Mouse (Mus musculus) neural tube, embryonic 11.5 days (tissue): ENCODE results near the gene Nsun5. TPM values are rescaled to one million over a fixed set of nuclear protein-coding genes. Genes with fewer than 3 reads are reported as not detected.

Experiments
- ATAC-seq: fragments of 200-750 bp; cut with Nextera tagmentation; 2 replicates; pipeline ENCODE4 v1.8.0; 2017; ENCODE audit warnings: moderate number of reproducible peaks, mild to moderate bottlenecking, moderate TSS enrichment, moderate library complexity; ENCODE audit not compliant: insufficient read depth, low FRiP score, low TSS enrichment
- DNase-seq: peaks from one replicate; pipeline ENCODE4 v3.0.0-alpha.2; 2015; ENCODE audit warnings: low spot score
- H3K27ac ChIP-seq: fragments of 300-500 bp; sonication (generic); 2 replicates; pipeline ENCODE4 v1.5.1; 2014; ENCODE audit warnings: low read depth, mild to moderate bottlenecking, low read length
- H3K27me3 ChIP-seq: fragments of 300-500 bp; sonication (generic); 2 replicates; pipeline ENCODE4 v1.6.1; 2014; ENCODE audit warnings: mild to moderate bottlenecking, low read length, mixed read lengths; ENCODE audit not compliant: control insufficient read depth, insufficient read depth
- H3K36me3 ChIP-seq: fragments of 300-500 bp; sonication (generic); 2 replicates; pipeline ENCODE4 v1.6.1; 2014; ENCODE audit warnings: mild to moderate bottlenecking, low read length, moderate library complexity, mixed read lengths; ENCODE audit not compliant: control insufficient read depth, insufficient read depth
- H3K4me1 ChIP-seq: fragments of 300-500 bp; sonication (generic); 2 replicates; pipeline ENCODE4 v1.6.1; 2014; ENCODE audit warnings: low read length, mixed read lengths; ENCODE audit not compliant: control insufficient read depth, insufficient read depth
- H3K4me2 ChIP-seq: fragments of 300-500 bp; sonication (generic); 2 replicates; pipeline ENCODE4 v1.6.1; 2014; ENCODE audit warnings: low read depth, mild to moderate bottlenecking, moderate library complexity
- H3K4me3 ChIP-seq: fragments of 300-500 bp; sonication (generic); 2 replicates; pipeline ENCODE4 v1.5.1; 2014; ENCODE audit warnings: low read depth, low read length
- H3K9ac ChIP-seq: fragments of 300-500 bp; sonication (generic); 2 replicates; pipeline ENCODE4 v1.6.1; 2014; ENCODE audit warnings: mild to moderate bottlenecking, low read length
- H3K9me3 ChIP-seq: fragments of 300-500 bp; sonication (generic); 2 replicates; pipeline ENCODE4 v1.6.1; 2016; ENCODE audit warnings: low read length; ENCODE audit not compliant: control insufficient read depth
- WGBS: fragments of 180-500 bp; shearing (Covaris S2); extraction: QIAGEN DNeasy Blood & Tissue Kit; methylation state at CpG from one replicate; pipeline ENCODE4 v1.1.7; 2014; 5-methylcytosine and 5-hydroxymethylcytosine counted together
- microRNA-seq: library from miRNA; unstranded; fragments of <30 nt; microRNA quantifications from one replicate; pipeline ENCODE4, GENCODE M21; 2016
- polyA plus RNA-seq: library from polyadenylated mRNA; unstranded; fragments of >200 nt; fragmentation: Nextera tagmentation; extraction: Ambion mirVana; gene quantifications from 2 replicates; pipeline ENCODE4 v1.2.1, GENCODE M21; 2014

Gene Nsun5
- polyA plus RNA-seq, 1 experiment from 2014 or later: 30.3 TPM

- H3K9me3 ChIP-seq: no peaks in the 10 kb centered on the region
- no peaks in the 10 kb centered on the region for H3K4me1 ChIP-seq
- WGBS: 86% methylated on average over 4 of the region's 4 CpGs
- DNase-seq: no peak
- peaks cover 3% of the 10 kb centered on the region; the same call in 1 of the 2 replicates for H3K36me3 ChIP-seq
- no peak overlapping the region for H3K4me3 ChIP-seq
- H3K27ac ChIP-seq: no peak overlapping the region
- ATAC-seq: no peak
- no peak overlapping the region for H3K4me2 ChIP-seq
- H3K9ac ChIP-seq: no peak overlapping the region
- H3K27me3 ChIP-seq: no peaks in the 10 kb centered on the region
Measured at GRCm38 (mm10) chr5:135408114-135408513, 38.4 kb downstream of the Nsun5 start.

- no peak overlapping the region for H3K4me3 ChIP-seq
- DNase-seq: no peak
- H3K4me1 ChIP-seq: no peaks in the 10 kb centered on the region
- WGBS: 92% methylated on average over 9 of the region's 9 CpGs
- H3K9me3 ChIP-seq: no peaks in the 10 kb centered on the region
- no peak overlapping the region for H3K27ac ChIP-seq
- H3K27me3 ChIP-seq: no peaks in the 10 kb centered on the region
- H3K4me2 ChIP-seq: no peak overlapping the region
- H3K9ac ChIP-seq: no peak overlapping the region
- no peak for ATAC-seq
- peaks cover 11% of the 10 kb centered on the region; the same call in 1 of the 2 replicates for H3K36me3 ChIP-seq
Measured at GRCm38 (mm10) chr5:135410266-135410665, 40.5 kb downstream of the Nsun5 start.

Small RNA genes lying within 50 kb of the gene (microRNA-seq; reads per million reads assigned to microRNA genes)
- 2.6 reads per million, percentile 2 among the genes with 10 or more reads in this experiment for gene Mir7033

Other genes starting within 250 kb of the Nsun5 start
- 19.3 and 23.2 TPM in 2 replicates for gene Tbl2, start 220.3 kb upstream of the Nsun5 start, polyA plus RNA-seq
- gene Bcl7b, start 201.7 kb upstream of the Nsun5 start, polyA plus RNA-seq: 44.0 and 45.3 TPM in 2 replicates
- gene Baz1b, start 182.7 kb upstream of the Nsun5 start, polyA plus RNA-seq: 60.3 and 66.3 TPM in 2 replicates
- gene Fzd9, start 118.7 kb upstream of the Nsun5 start, polyA plus RNA-seq: 9.0 and 9.5 TPM in 2 replicates
- not detected in 2 replicates for gene Fkbp6, start 19.9 kb upstream of the Nsun5 start, polyA plus RNA-seq
- not detected in 2 replicates for gene Trim50, start 16.7 kb upstream of the Nsun5 start, polyA plus RNA-seq
- gene Pom121, start 24.6 kb downstream of the Nsun5 start, polyA plus RNA-seq: 19.9 and 20.3 TPM in 2 replicates
- gene Hip1, start 175.2 kb downstream of the Nsun5 start, polyA plus RNA-seq: 55.5 and 57.3 TPM in 2 replicates
- gene Ccl26, start 193.6 kb downstream of the Nsun5 start, polyA plus RNA-seq: not detected in 2 replicates
- 0.48 and 1.1 TPM in 2 replicates for gene Ccl24, start 203.1 kb downstream of the Nsun5 start, polyA plus RNA-seq